Mouse (Mus musculus): ENCODE data around the gene Atp9a.

GRCm38 (mm10) chr2:168667745-168668144 is 74.5 kb downstream of the Atp9a start:
- no peak for TF ChIP-seq POLR2A (IDR thresholded peaks at IDR 0.05; ENCODE audit: low read depth, low read length)
- no peak for TF ChIP-seq CTCF (IDR thresholded peaks at IDR 0.05; ENCODE audit: extremely low read depth, insufficient read depth, insufficient read length, insufficient replicate concordance)
